Mouse (Mus musculus): ENCODE measurements around the gene Gm6034. TPM values are rescaled to one million over a fixed set of nuclear protein-coding genes. Genes with fewer than 3 reads are reported as not detected.
"Not testable (repeated sequence)": the region's sequence is repeated elsewhere in the genome, so short reads cannot be mapped to it uniquely, and the experiment has no call there.

Gm6034 gene
- polyA plus RNA-seq, 1 experiment = not detected

DNA sequence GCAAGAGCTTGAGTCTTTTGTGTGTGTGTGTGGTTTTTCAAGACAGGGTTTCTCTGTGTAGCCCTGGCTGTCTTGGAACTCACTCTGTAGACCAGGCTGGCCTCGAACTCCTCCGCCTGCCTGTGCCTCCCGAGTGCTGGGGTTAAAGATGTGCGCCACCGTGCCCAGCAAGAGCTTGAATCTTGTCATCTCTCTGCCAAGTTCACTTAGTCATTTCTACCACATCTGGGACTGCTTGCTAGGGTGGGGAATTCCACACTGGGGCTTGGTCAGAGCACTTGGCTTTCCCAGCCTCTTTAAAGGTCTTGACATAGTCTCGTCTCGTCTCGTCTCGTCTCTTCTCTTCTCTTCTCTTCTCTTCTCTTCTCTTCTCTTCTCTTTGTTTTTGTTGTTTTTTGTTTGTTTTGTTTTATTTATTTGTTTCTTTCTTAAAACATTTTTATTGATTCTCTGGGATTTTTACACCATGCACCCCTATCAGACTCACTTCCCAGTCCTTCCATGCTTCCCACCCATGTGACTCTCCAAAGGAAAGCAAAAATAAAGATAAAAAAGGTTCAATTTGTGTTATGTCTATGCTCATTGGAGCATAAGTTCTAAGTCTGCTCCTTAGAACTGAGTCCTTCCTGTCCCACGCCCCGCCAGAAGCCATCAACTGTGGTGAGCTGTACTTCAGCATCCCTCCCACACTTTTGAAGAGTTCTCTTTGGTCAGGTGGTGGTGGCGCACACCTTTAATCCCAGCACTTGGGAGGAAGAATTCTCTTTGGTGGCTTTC, 41.5 kb upstream of the Gm6034 start:
- TF ChIP-seq CTCF (IDR thresholded peaks at IDR 0.05; ENCODE audit: low read depth, low read length) = no peak
- TF ChIP-seq POLR2A (IDR thresholded peaks at IDR 0.05; ENCODE audit: borderline replicate concordance, low read depth, low read length) = no peak
- peaks cover 25% of the 10 kb centered on the region for H3K4me1 ChIP-seq (ENCODE audit: control insufficient read depth, insufficient read depth, low read length)
- no peak overlapping the region for H3K27ac ChIP-seq (ENCODE audit: insufficient read depth, low read depth, low read length)
- no peak overlapping the region for H3K4me3 ChIP-seq (ENCODE audit: insufficient read depth, low read length)

DNA sequence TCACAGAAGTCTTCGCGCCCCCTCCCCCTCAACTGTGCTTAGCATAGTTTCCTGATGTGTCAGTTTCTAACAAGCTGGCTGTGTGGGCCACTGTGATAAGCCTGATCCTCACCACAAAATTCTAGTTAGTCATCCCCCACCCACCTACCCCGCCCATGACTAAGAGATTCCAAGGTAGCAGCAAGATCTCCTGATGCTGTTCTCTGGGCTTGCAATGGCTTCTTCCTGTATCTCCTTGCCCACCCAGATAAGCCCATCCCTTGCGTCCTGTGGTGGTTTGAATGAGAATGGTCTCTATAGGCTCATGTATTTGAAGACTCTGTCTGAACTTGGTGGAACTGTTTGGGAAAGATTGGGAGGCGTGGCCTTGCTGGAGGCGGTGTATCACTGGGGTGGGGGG, 40.8 kb upstream of the Gm6034 start:
- Histone ChIP-seq H3K27ac (ENCODE audit: insufficient read depth, low read depth, low read length) (no peak overlapping the region), H3K4me3 (ENCODE audit: insufficient read depth, low read length) (no peak overlapping the region), H3K4me1 (ENCODE audit: control insufficient read depth, insufficient read depth, low read length) (peaks cover 25% of the 10 kb centered on the region)
- TF ChIP-seq CTCF (IDR thresholded peaks at IDR 0.05; ENCODE audit: low read depth, low read length) (no peak), POLR2A (IDR thresholded peaks at IDR 0.05; ENCODE audit: borderline replicate concordance, low read depth, low read length) (no peak)

DNA sequence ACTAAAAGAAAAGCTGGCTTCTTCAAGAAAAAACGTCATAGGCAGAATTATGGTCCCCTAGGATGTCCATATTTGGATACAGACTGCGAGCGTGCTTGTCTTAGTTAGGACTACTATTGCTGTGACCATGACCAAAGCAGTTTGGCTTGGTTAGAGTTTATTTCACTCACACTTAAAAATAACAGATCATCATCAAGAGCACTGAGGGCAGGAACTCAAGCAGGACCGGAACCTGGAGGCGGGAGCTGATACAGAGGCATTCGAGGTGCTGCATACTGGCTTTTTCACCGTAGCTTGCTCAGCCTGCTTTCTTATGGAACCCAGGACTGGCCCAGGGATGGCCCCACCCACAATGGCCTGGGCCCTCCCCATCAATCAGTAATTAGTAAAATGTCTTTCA, 39.4 kb upstream of the Gm6034 start:
- Histone ChIP-seq H3K27ac (ENCODE audit: insufficient read depth, low read depth, low read length) (no peak overlapping the region), H3K4me1 (ENCODE audit: control insufficient read depth, insufficient read depth, low read length) (peaks cover 25% of the 10 kb centered on the region), H3K4me3 (ENCODE audit: insufficient read depth, low read length) (no peak overlapping the region)
- TF ChIP-seq CTCF (IDR thresholded peaks at IDR 0.05; ENCODE audit: low read depth, low read length) (no peak), POLR2A (IDR thresholded peaks at IDR 0.05; ENCODE audit: borderline replicate concordance, low read depth, low read length) (no peak)

DNA sequence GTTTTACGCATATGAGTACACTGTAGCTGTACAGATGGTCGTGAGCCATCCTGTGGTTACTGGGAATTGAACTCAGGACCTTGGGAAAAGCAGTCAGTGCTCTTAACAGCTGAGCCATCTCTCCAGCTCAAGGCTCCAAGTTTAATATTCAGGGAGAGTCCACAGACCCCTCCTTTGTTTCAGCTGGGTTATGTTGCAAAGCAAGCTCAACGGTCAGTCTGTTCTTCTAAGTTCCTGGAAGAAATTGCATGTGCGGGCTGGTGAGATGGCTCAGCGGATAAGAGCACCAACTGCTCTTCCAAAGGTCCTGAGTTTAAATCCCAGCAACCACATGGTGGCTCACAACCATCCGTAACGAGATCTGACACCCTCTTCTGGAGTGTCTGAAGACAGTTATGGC, 38.4 kb upstream of the Gm6034 start:
- H3K27ac ChIP-seq (ENCODE audit: insufficient read depth, low read depth, low read length); H3K4me3 ChIP-seq (ENCODE audit: insufficient read depth, low read length): not testable (repeated sequence)
- H3K4me1 ChIP-seq (ENCODE audit: control insufficient read depth, insufficient read depth, low read length) = peaks cover 21% of the 10 kb centered on the region

DNA sequence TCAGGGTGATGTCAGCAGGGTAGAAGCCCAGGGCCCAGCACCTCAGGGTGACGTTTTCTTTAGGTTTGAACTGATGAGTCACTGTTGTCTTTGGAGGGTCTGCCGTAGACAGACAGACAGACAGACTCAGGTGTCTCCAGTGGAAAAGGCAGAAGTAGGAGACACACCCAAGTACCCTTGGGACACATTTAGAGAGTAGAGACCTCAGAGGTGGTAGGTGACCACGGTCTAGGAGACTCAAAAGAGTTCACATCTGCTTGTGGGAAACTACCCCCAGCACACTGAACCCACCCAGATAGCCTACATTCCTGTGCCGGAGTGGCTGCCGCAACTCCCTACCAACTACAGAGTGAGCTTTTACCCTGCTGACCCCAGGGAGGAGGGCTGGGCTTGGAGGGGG, 27.8 kb upstream of the Gm6034 start:
- no peak overlapping the region for H3K27ac ChIP-seq (ENCODE audit: insufficient read depth, low read depth, low read length)
- no peak overlapping the region for H3K4me3 ChIP-seq (ENCODE audit: insufficient read depth, low read length)
- H3K4me1 ChIP-seq (ENCODE audit: control insufficient read depth, insufficient read depth, low read length) = peaks cover under 1% of the 10 kb centered on the region
- TF ChIP-seq POLR2A (IDR thresholded peaks at IDR 0.05; ENCODE audit: borderline replicate concordance, low read depth, low read length) (no peak), CTCF (IDR thresholded peaks at IDR 0.05; ENCODE audit: low read depth, low read length) (no peak)

DNA sequence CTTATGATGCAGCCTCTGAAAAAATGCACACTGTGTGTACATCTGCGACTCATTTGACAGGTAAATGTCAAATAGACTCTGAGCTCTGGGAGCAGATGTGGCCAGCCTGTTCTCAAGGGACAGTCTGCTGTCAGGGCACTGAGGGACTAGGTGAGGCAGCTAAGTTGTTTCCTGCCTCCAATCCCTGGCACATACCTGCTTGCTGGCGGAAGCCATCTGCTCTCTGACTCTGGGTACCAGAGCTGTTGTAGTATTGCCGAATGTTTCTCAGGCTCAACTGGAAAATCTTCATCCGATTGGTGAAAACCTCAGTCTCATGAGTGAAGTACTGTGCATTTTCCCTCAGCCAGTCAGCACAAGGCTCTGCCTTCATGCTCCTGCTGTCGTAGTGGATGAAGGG, 25.7 kb upstream of the Gm6034 start:
- H3K4me1 ChIP-seq (ENCODE audit: control insufficient read depth, insufficient read depth, low read length) = peaks cover 8% of the 10 kb centered on the region

DNA sequence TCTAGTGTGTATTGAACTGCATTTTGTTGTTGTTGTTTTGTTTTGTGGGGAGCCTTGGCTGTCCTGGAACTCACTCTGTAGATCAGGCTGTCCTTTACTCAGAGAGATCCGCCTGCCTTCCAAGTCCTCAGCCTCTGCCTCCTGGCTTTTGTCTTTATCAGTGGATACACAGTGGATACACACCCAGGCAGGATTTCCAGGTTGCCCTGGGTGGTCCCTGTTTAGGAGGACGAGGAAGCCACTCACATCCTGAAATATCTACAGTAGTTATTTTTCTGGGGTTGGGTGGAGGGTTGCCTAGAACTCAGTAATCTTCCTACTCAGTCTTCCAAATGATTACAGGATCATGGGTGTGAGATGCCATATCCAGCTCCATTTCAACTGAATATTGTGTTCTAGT, 23.8 kb upstream of the Gm6034 start:
- TF ChIP-seq POLR2A (IDR thresholded peaks at IDR 0.05; ENCODE audit: borderline replicate concordance, low read depth, low read length) = no peak
- TF ChIP-seq CTCF (IDR thresholded peaks at IDR 0.05; ENCODE audit: low read depth, low read length) = no peak
- Histone ChIP-seq H3K4me3 (ENCODE audit: insufficient read depth, low read length) (no peak overlapping the region), H3K27ac (ENCODE audit: insufficient read depth, low read depth, low read length) (no peak overlapping the region), H3K4me1 (ENCODE audit: control insufficient read depth, insufficient read depth, low read length) (peaks cover 23% of the 10 kb centered on the region)

More for the DNA sequence above, 25.7 kb upstream of the Gm6034 start:
- TF ChIP-seq CTCF (IDR thresholded peaks at IDR 0.05; ENCODE audit: low read depth, low read length) = no peak
- no peak for TF ChIP-seq POLR2A (IDR thresholded peaks at IDR 0.05; ENCODE audit: borderline replicate concordance, low read depth, low read length)
- H3K4me3 ChIP-seq (ENCODE audit: insufficient read depth, low read length) = no peak overlapping the region
- no peak overlapping the region for H3K27ac ChIP-seq (ENCODE audit: insufficient read depth, low read depth, low read length)

DNA sequence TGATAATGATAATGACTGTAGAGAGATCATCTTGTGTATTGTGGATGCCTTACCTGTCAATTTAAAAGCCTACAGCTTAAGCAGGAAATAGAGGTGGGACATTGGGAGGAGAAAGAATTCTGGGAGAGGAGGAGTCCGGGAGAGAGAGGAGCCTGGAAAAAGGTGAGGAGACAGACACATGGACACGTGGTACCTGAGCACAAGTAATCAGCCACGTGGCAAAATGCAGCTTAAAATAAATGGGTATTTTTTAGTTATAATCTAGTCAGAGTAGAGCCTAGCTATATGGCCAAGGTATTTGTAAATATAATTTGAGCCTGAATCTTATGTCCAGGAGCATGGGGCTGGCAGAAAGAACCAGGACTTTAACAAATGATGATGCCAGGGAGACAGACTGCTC, 23.2 kb upstream of the Gm6034 start:
- Histone ChIP-seq H3K4me1 (ENCODE audit: control insufficient read depth, insufficient read depth, low read length) (peaks cover 27% of the 10 kb centered on the region), H3K27ac (ENCODE audit: insufficient read depth, low read depth, low read length) (no peak overlapping the region), H3K4me3 (ENCODE audit: insufficient read depth, low read length) (no peak overlapping the region)
- TF ChIP-seq CTCF (IDR thresholded peaks at IDR 0.05; ENCODE audit: low read depth, low read length) (no peak), POLR2A (IDR thresholded peaks at IDR 0.05; ENCODE audit: borderline replicate concordance, low read depth, low read length) (no peak)

DNA sequence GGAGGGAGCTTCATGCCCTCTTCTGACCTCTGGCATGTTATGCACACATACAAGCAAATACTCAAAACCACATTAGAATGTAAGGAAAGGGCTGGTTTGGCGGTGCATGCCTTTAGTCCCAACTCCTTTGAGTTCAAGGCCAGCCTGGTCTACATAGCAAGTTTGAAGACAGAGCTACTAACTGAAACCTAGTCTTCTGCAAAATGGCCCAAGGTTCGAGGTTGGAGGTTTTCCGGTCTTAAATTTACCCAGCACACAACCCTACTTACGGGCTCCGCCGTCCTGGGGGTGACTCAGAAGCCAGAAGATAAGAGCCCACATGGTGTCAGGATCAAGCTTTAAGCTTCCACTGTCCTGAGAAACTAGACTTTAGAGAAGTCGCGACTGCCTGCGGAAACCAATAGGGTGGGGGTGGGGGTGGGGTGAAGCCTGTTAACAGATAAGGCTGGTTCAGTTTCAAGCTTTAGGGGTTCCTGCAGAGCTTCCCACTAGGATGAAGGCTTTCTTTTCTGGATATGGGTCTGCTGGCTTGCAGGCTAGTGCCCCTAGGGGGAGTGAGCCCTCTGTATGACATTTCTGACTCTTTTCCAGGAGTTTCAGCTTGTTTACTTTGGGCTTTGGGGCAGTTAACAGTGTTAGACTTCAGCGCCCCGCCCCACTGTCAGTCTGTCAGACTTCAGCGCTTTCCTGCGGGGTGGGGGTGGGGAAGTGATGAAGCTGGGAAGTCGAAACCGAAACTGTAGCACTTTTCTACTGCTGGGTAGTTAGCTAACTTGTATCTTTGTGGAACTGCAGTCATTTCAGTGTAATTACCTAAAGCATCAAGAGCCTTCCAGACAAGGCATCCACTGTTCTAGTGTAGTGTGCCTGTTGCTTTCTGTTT, 22.3 kb upstream of the Gm6034 start, which contains the start of gene H2-T24:
Gene H2-T24, minus strand, starts transcription at position 370 of the 883 bp plus-strand sequence.
- TF ChIP-seq CTCF (IDR thresholded peaks at IDR 0.05; ENCODE audit: low read depth, low read length) = peak; percentile 38
- no peak for TF ChIP-seq POLR2A (IDR thresholded peaks at IDR 0.05; ENCODE audit: borderline replicate concordance, low read depth, low read length)
- Histone ChIP-seq H3K27ac (ENCODE audit: insufficient read depth, low read depth, low read length) (peak within 1 kb of the TSS; percentile 76), H3K4me3 (ENCODE audit: insufficient read depth, low read length) (peak within 1 kb of the TSS; percentile 26), H3K4me1 (ENCODE audit: control insufficient read depth, insufficient read depth, low read length) (peaks cover 35% of the 10 kb centered on the region)

DNA sequence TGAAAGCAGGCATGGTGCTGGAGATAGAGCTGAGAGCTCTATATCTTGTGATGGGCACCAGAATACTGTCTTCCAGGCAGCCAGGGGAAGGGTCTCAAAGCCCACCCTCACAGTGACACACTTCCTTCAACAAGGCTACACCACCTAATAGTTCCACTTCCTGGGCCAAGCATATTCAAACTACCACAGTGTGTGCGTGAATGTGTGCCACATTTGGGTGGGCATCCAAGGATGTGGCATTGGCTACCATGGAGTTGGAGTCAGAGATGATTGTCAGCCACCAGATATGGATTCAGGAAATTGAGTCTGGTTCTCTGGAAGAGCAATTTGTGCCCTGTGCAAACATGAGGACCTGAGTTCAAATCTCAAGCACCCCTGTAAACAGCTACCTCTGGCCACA, 21.5 kb upstream of the Gm6034 start:
- Histone ChIP-seq H3K27ac (ENCODE audit: insufficient read depth, low read depth, low read length) (peak overlapping the region; percentile 58), H3K4me1 (ENCODE audit: control insufficient read depth, insufficient read depth, low read length) (peaks cover 35% of the 10 kb centered on the region), H3K4me3 (ENCODE audit: insufficient read depth, low read length) (no peak overlapping the region)
- TF ChIP-seq CTCF (IDR thresholded peaks at IDR 0.05; ENCODE audit: low read depth, low read length) (no peak), POLR2A (IDR thresholded peaks at IDR 0.05; ENCODE audit: borderline replicate concordance, low read depth, low read length) (no peak)
